Mouse (Mus musculus): ENCODE measurements around the gene Asxl2. TPM values are rescaled to one million over a fixed set of nuclear protein-coding genes. Genes with fewer than 3 reads are reported as not detected.

Gene Asxl2
- polyA plus RNA-seq, 1 experiment from 2014 or later: 10.9 TPM

DNA sequence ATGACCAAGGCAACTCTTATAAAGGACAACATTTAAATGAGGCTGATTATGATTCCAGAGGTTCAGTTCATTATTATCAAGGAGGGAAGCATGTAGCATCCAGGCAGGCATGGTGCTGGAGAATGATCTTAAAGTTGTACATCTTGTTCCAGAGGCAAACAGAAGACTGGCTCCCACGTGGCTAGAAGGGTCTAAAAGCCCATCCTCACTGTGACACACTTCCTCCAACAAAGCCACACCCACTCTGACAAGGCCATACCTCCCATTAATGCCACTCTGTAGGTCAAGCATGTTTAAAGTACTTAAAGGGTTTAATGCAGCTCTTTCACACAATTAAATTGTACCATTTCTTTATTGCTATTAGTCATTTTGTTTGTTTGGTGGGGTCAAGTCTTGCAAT, 7.1 kb downstream of the Asxl2 start:
- Histone ChIP-seq H3K27ac (ENCODE audit: low read length) (no peak overlapping the region), H3K9ac (ENCODE audit: low read depth, low read length) (no peak overlapping the region), H3K4me1 (ENCODE audit: control insufficient read depth, insufficient read depth, low read length) (peaks cover 3% of the 10 kb centered on the region; the same call in 1 of the 2 replicates), H3K4me2 (ENCODE audit: low read length) (no peak overlapping the region), H3K4me3 (ENCODE audit: low read depth, low read length) (no peak overlapping the region), H3K27me3 (ENCODE audit: control insufficient read depth, insufficient read depth, low read depth, low read length) (no peaks in the 10 kb centered on the region), H3K36me3 (ENCODE audit: control insufficient read depth, insufficient read depth, low read length) (no peaks in the 10 kb centered on the region), H3K9me3 (replicated peaks; ENCODE audit: control insufficient read depth, low read length, poor library complexity, severe bottlenecking) (no peaks in the 10 kb centered on the region)
- no peak for ATAC-seq
- WGBS: 68% methylated on average over 1 of the region's 1 CpGs

DNA sequence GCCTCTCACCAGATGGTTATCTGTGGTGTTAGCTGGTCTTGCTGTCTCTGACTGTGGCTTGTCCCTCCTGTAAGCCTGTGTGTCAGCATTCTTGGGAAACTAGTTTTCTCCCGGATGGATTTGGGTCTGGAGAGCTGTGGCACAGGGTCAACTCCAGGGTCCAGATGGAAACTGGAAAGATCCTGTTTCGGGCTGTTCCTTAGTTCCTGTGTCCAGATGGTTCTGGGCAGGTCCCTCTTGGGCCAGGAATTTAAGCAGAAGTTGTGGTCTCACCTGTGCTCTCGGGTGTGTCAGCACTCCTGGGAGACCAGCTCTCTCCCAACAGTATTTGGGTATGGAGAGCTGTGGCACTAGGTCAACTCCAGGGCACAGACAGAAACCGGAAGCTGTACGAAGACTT, 9.8 kb downstream of the Asxl2 start:
- Histone ChIP-seq H3K9me3 (replicated peaks; ENCODE audit: control insufficient read depth, low read length, poor library complexity, severe bottlenecking) (no peaks in the 10 kb centered on the region), H3K36me3 (ENCODE audit: control insufficient read depth, insufficient read depth, low read length) (no peaks in the 10 kb centered on the region), H3K27me3 (ENCODE audit: control insufficient read depth, insufficient read depth, low read depth, low read length) (no peaks in the 10 kb centered on the region), H3K4me2 (ENCODE audit: low read length) (no peak overlapping the region), H3K9ac (ENCODE audit: low read depth, low read length) (no peak overlapping the region), H3K4me1 (ENCODE audit: control insufficient read depth, insufficient read depth, low read length) (no peaks in the 10 kb centered on the region; the same call in 1 of the 2 replicates), H3K27ac (ENCODE audit: low read length) (no peak overlapping the region), H3K4me3 (ENCODE audit: low read depth, low read length) (no peak overlapping the region)
- ATAC-seq: no peak
- 94% methylated on average over 5 of the region's 5 CpGs for WGBS

GRCm38 (mm10) chr12:3437815-3438214, 11.2 kb downstream of the Asxl2 start:
- no peak overlapping the region for H3K9ac ChIP-seq (ENCODE audit: low read depth, low read length)
- no peaks in the 10 kb centered on the region for H3K27me3 ChIP-seq (ENCODE audit: control insufficient read depth, insufficient read depth, low read depth, low read length)
- 95% methylated on average over 1 of the region's 1 CpGs for WGBS
- H3K4me2 ChIP-seq (ENCODE audit: low read length): no peak overlapping the region
- H3K27ac ChIP-seq (ENCODE audit: low read length): no peak overlapping the region
- H3K9me3 ChIP-seq (replicated peaks; ENCODE audit: control insufficient read depth, low read length, poor library complexity, severe bottlenecking): no peaks in the 10 kb centered on the region
- H3K4me1 ChIP-seq (ENCODE audit: control insufficient read depth, insufficient read depth, low read length): no peaks in the 10 kb centered on the region
- H3K36me3 ChIP-seq (ENCODE audit: control insufficient read depth, insufficient read depth, low read length): 0 out of 2 replicates have a peak, but pooled peaks cover under 1% of the 10 kb centered on the region
- ATAC-seq: no peak
- H3K4me3 ChIP-seq (ENCODE audit: low read depth, low read length): no peak overlapping the region

GRCm38 (mm10) chr12:3440916-3441315, 14.3 kb downstream of the Asxl2 start:
- no peak overlapping the region for H3K9ac ChIP-seq (ENCODE audit: low read depth, low read length)
- WGBS: 86% methylated on average over 2 of the region's 2 CpGs
- no peaks in the 10 kb centered on the region for H3K9me3 ChIP-seq (replicated peaks; ENCODE audit: control insufficient read depth, low read length, poor library complexity, severe bottlenecking)
- no peak overlapping the region for H3K27ac ChIP-seq (ENCODE audit: low read length)
- no peak overlapping the region for H3K4me2 ChIP-seq (ENCODE audit: low read length)
- H3K4me3 ChIP-seq (ENCODE audit: low read depth, low read length): no peak overlapping the region
- no peaks in the 10 kb centered on the region for H3K4me1 ChIP-seq (ENCODE audit: control insufficient read depth, insufficient read depth, low read length)
- ATAC-seq: no peak
- no peaks in the 10 kb centered on the region for H3K27me3 ChIP-seq (ENCODE audit: control insufficient read depth, insufficient read depth, low read depth, low read length)
- H3K36me3 ChIP-seq (ENCODE audit: control insufficient read depth, insufficient read depth, low read length): 0 out of 2 replicates have a peak, but pooled peaks cover 4% of the 10 kb centered on the region

DNA sequence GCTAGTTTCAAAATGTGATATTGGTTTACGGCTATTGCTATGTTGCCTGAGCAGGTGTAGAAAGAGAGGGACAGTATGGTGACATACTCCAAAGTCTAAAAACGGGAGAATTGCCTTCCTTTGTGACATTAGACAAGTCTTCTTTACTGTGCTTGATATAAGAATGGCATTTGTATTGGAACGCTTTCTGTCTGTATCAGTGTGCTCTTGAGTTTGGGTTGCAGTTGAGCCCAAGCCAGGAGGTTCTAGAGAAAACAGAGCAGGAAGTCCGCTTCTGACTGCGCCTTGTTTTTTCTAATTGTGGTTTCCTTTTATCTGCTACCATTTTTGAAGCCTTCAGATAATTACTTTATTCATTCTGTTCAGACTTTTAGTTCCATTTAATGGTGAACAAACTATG, 14.7 kb downstream of the Asxl2 start:
- Histone ChIP-seq H3K4me2 (ENCODE audit: low read length) (no peak overlapping the region), H3K9me3 (replicated peaks; ENCODE audit: control insufficient read depth, low read length, poor library complexity, severe bottlenecking) (no peaks in the 10 kb centered on the region), H3K36me3 (ENCODE audit: control insufficient read depth, insufficient read depth, low read length) (0 out of 2 replicates have a peak, but pooled peaks cover 4% of the 10 kb centered on the region), H3K27me3 (ENCODE audit: control insufficient read depth, insufficient read depth, low read depth, low read length) (no peaks in the 10 kb centered on the region), H3K27ac (ENCODE audit: low read length) (no peak overlapping the region), H3K4me1 (ENCODE audit: control insufficient read depth, insufficient read depth, low read length) (no peaks in the 10 kb centered on the region), H3K9ac (ENCODE audit: low read depth, low read length) (no peak overlapping the region), H3K4me3 (ENCODE audit: low read depth, low read length) (no peak overlapping the region)
- no peak for ATAC-seq
- 92% methylated on average over 5 of the region's 5 CpGs for WGBS

DNA sequence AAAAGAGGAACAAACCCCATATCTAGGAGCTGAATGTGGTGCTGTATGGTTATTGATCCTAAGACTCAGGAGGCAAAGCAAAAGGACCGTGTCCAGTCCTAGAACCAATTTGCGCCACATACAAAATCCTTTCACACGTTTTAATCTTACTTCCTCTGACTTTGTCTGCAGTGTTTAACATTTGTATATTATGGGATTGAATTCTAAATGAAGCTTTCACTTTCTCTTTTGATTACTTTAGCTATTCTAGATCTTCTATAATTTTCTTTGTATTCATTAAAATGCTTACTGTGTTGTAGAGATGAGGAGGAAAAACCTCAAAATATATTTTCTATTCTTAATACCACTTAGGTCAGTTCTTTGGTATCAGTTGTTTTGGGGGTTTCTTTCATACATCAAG, 26.9 kb downstream of the Asxl2 start:
- 77% methylated on average over 3 of the region's 3 CpGs for WGBS
- Histone ChIP-seq H3K36me3 (ENCODE audit: control insufficient read depth, insufficient read depth, low read length) (peaks cover 5% of the 10 kb centered on the region), H3K4me1 (ENCODE audit: control insufficient read depth, insufficient read depth, low read length) (no peaks in the 10 kb centered on the region), H3K27ac (ENCODE audit: low read length) (no peak overlapping the region), H3K4me2 (ENCODE audit: low read length) (no peak overlapping the region), H3K9me3 (replicated peaks; ENCODE audit: control insufficient read depth, low read length, poor library complexity, severe bottlenecking) (no peaks in the 10 kb centered on the region), H3K9ac (ENCODE audit: low read depth, low read length) (no peak overlapping the region), H3K27me3 (ENCODE audit: control insufficient read depth, insufficient read depth, low read depth, low read length) (no peaks in the 10 kb centered on the region), H3K4me3 (ENCODE audit: low read depth, low read length) (no peak overlapping the region)
- ATAC-seq: no peak

- H3K9ac ChIP-seq (ENCODE audit: low read depth, low read length): no peak overlapping the region
- no peak for ATAC-seq
- no peaks in the 10 kb centered on the region for H3K9me3 ChIP-seq (replicated peaks; ENCODE audit: control insufficient read depth, low read length, poor library complexity, severe bottlenecking)
- H3K36me3 ChIP-seq (ENCODE audit: control insufficient read depth, insufficient read depth, low read length): peaks cover 9% of the 10 kb centered on the region
- no peak overlapping the region for H3K4me3 ChIP-seq (ENCODE audit: low read depth, low read length)
- H3K27ac ChIP-seq (ENCODE audit: low read length): no peak overlapping the region
- H3K4me1 ChIP-seq (ENCODE audit: control insufficient read depth, insufficient read depth, low read length): no peaks in the 10 kb centered on the region
- no peak overlapping the region for H3K4me2 ChIP-seq (ENCODE audit: low read length)
- H3K27me3 ChIP-seq (ENCODE audit: control insufficient read depth, insufficient read depth, low read depth, low read length): no peaks in the 10 kb centered on the region
- 90% methylated on average over 3 of the region's 3 CpGs for WGBS
These were observed 36.4 kb downstream of the Asxl2 start for GRCm38 (mm10) chr12:3463087-3463486.

- Histone ChIP-seq H3K27me3 (ENCODE audit: control insufficient read depth, insufficient read depth, low read depth, low read length) (no peaks in the 10 kb centered on the region), H3K9me3 (replicated peaks; ENCODE audit: control insufficient read depth, low read length, poor library complexity, severe bottlenecking) (no peaks in the 10 kb centered on the region), H3K4me1 (ENCODE audit: control insufficient read depth, insufficient read depth, low read length) (no peaks in the 10 kb centered on the region), H3K4me3 (ENCODE audit: low read depth, low read length) (no peak overlapping the region), H3K27ac (ENCODE audit: low read length) (no peak overlapping the region), H3K4me2 (ENCODE audit: low read length) (no peak overlapping the region), H3K36me3 (ENCODE audit: control insufficient read depth, insufficient read depth, low read length) (peaks cover 17% of the 10 kb centered on the region), H3K9ac (ENCODE audit: low read depth, low read length) (no peak overlapping the region)
- WGBS: 90% methylated on average over 4 of the region's 4 CpGs
- ATAC-seq: no peak
These were observed 73.0 kb downstream of the Asxl2 start for GRCm38 (mm10) chr12:3499662-3500061.

GRCm38 (mm10) chr12:3500071-3500470, 73.4 kb downstream of the Asxl2 start:
- no peak overlapping the region for H3K4me3 ChIP-seq (ENCODE audit: low read depth, low read length)
- WGBS: 94% methylated on average over 6 of the region's 6 CpGs
- H3K27me3 ChIP-seq (ENCODE audit: control insufficient read depth, insufficient read depth, low read depth, low read length): no peaks in the 10 kb centered on the region
- H3K36me3 ChIP-seq (ENCODE audit: control insufficient read depth, insufficient read depth, low read length): peaks cover 17% of the 10 kb centered on the region
- ATAC-seq: no peak
- H3K4me2 ChIP-seq (ENCODE audit: low read length): no peak overlapping the region
- no peaks in the 10 kb centered on the region for H3K9me3 ChIP-seq (replicated peaks; ENCODE audit: control insufficient read depth, low read length, poor library complexity, severe bottlenecking)
- H3K27ac ChIP-seq (ENCODE audit: low read length): no peak overlapping the region
- H3K9ac ChIP-seq (ENCODE audit: low read depth, low read length): no peak overlapping the region
- no peaks in the 10 kb centered on the region for H3K4me1 ChIP-seq (ENCODE audit: control insufficient read depth, insufficient read depth, low read length)
